Mouse (Mus musculus) heart, postnatal 0 days (tissue): ENCODE data around the gene Lsm14b. TPM values are rescaled to one million over a fixed set of nuclear protein-coding genes. Genes with fewer than 3 reads are reported as not detected.

Experiments used
- ATAC-seq: fragments of 200-750 bp; cut with Nextera tagmentation; 2 replicates; pipeline ENCODE4 v1.8.0; 2017; ENCODE audit warnings: low read depth, moderate number of reproducible peaks, moderate library complexity; ENCODE audit not compliant: insufficient read depth
- DNase-seq: peaks from one replicate; pipeline ENCODE4 v3.0.0-alpha.2; 2016; ENCODE audit warnings: low spot score
- H3K27ac ChIP-seq: fragments of 300-500 bp; sonication (generic); 2 replicates; pipeline ENCODE4 v1.5.1; 2014; ENCODE audit warnings: low read depth, mild to moderate bottlenecking
- H3K27me3 ChIP-seq: fragments of 300-500 bp; sonication (generic); 2 replicates; pipeline ENCODE4 v1.6.1; 2014; ENCODE audit warnings: low read length, mixed read lengths; ENCODE audit not compliant: control insufficient read depth, insufficient read depth
- H3K36me3 ChIP-seq: fragments of 300-500 bp; sonication (generic); replicated peaks from 2 replicates; pipeline ENCODE4 v1.6.1; 2014; ENCODE audit warnings: low read length, mixed read lengths; ENCODE audit not compliant: control insufficient read depth, insufficient read depth
- H3K4me1 ChIP-seq: fragments of 300-500 bp; sonication (generic); 2 replicates; pipeline ENCODE4 v1.6.1; 2014; ENCODE audit warnings: antibody characterized with exemption; ENCODE audit not compliant: control insufficient read depth, insufficient read depth
- H3K4me2 ChIP-seq: fragments of 300-500 bp; sonication (generic); 2 replicates; pipeline ENCODE4 v1.6.1; 2014; ENCODE audit warnings: low read depth, mild to moderate bottlenecking, low read length, moderate library complexity
- H3K4me3 ChIP-seq: fragments of 300-500 bp; sonication (generic); 2 replicates; pipeline ENCODE4 v1.5.1; 2014; ENCODE audit warnings: low read depth, low read length
- H3K9ac ChIP-seq: fragments of 300-500 bp; sonication (generic); replicated peaks from 2 replicates; pipeline ENCODE4 v1.6.1; 2014; ENCODE audit warnings: low read depth, low read length, mixed read lengths
- H3K9me3 ChIP-seq: fragments of 300-500 bp; sonication (generic); replicated peaks from 2 replicates; pipeline ENCODE4 v1.6.1; 2016; ENCODE audit warnings: low read length; ENCODE audit not compliant: control insufficient read depth
- CTCF ChIP-seq: IDR thresholded peaks from 2 replicates; pipeline ENCODE4 v1.5.1; 2016; ENCODE audit warnings: antibody characterized with exemption, control low read depth, low read depth
- EP300 ChIP-seq: IDR thresholded peaks from 2 replicates; pipeline ENCODE4 v1.6.1; 2016; ENCODE audit warnings: antibody characterized with exemption, low read depth
- WGBS: fragments of 180-500 bp; shearing (Covaris S2); extraction: QIAGEN DNeasy Blood & Tissue Kit; methylation state at CpG from one replicate; pipeline ENCODE4 v1.1.7; 2014; 5-methylcytosine and 5-hydroxymethylcytosine counted together
- polyA plus RNA-seq: library from polyadenylated mRNA; unstranded; fragments of >200 nt; fragmentation: Nextera tagmentation; extraction: Ambion mirVana; gene quantifications from 2 replicates; pipeline ENCODE4 v1.2.1, GENCODE M21; 2015
- total RNA-seq: library from RNA; depleted of rRNA; stranded (reverse); fragments of >200 nt; gene quantifications from 2 replicates; pipeline ENCODE4 v1.2.3, GENCODE M21; 2014; ENCODE audit warnings: low replicate concordance

Gene Lsm14b
- total and polyA plus RNA-seq, 2 experiments from 2014 or later: 5.7 to 36.0 TPM

- no peak for DNase-seq
- 52% methylated on average over 7 of the region's 7 CpGs for WGBS
Observed at GRCm38 (mm10) chr2:180020091-180020661, 4.6 kb upstream of the Lsm14b start.

GRCm38 (mm10) chr2:180020919-180021318 lies 3.9 kb upstream of the Lsm14b start:
- WGBS: 71% methylated on average over 8 of the region's 8 CpGs
- no peak overlapping the region for H3K4me2 ChIP-seq
- H3K9ac ChIP-seq: no peak overlapping the region
- no peaks in the 10 kb centered on the region for H3K27me3 ChIP-seq
- H3K27ac ChIP-seq: no peak overlapping the region
- H3K4me3 ChIP-seq: no peak overlapping the region
- H3K4me1 ChIP-seq: peaks cover 11% of the 10 kb centered on the region; the same call in 1 of the 2 replicates
- ATAC-seq (no peak), DNase-seq (no peak)
- no peak for TF ChIP-seq EP300
- no peak for TF ChIP-seq CTCF
- no peaks in the 10 kb centered on the region for H3K36me3 ChIP-seq
- no peaks in the 10 kb centered on the region for H3K9me3 ChIP-seq

More at GRCm38 (mm10) chr2:180020091-180020661, 4.6 kb upstream of the Lsm14b start:
- Histone ChIP-seq H3K27ac (no peak overlapping the region), H3K4me1 (0 out of 2 replicates have a peak, but pooled peaks cover 8% of the 10 kb centered on the region), H3K4me2 (no peak overlapping the region), H3K9me3 (no peaks in the 10 kb centered on the region), H3K36me3 (no peaks in the 10 kb centered on the region), H3K4me3 (no peak overlapping the region), H3K27me3 (no peaks in the 10 kb centered on the region), H3K9ac (no peak overlapping the region)
- TF ChIP-seq EP300 (no peak), CTCF (no peak)
- no peak for ATAC-seq

- no peaks in the 10 kb centered on the region for H3K27me3 ChIP-seq
- no peak for ATAC-seq
- peaks cover 28% of the 10 kb centered on the region for H3K4me1 ChIP-seq
- no peak overlapping the region for H3K27ac ChIP-seq
- H3K4me3 ChIP-seq: no peak overlapping the region
- no peak overlapping the region for H3K4me2 ChIP-seq
- 43% methylated on average over 6 of the region's 6 CpGs for WGBS
- H3K9me3 ChIP-seq: no peaks in the 10 kb centered on the region
- no peaks in the 10 kb centered on the region; the same call in 1 of the 2 replicates for H3K36me3 ChIP-seq
- no peak overlapping the region for H3K9ac ChIP-seq
- TF ChIP-seq EP300 (no peak), CTCF (no peak)
- no peak for DNase-seq
Observed at GRCm38 (mm10) chr2:180022751-180023150, 2.0 kb upstream of the Lsm14b start.

- peak; percentile 7; the same call in 1 of the 2 replicates for ATAC-seq
Observed at GRCm38 (mm10) chr2:180025135-180025860, 511 bp downstream of the Lsm14b start.

GRCm38 (mm10) chr2:180025861-180026200 lies 1.0 kb downstream of the Lsm14b start:
- Histone ChIP-seq H3K36me3 (peaks cover 30% of the 10 kb centered on the region), H3K4me2 (peak overlapping the region; percentile 91), H3K27me3 (no peaks in the 10 kb centered on the region), H3K9me3 (no peaks in the 10 kb centered on the region), H3K4me1 (peaks cover 37% of the 10 kb centered on the region), H3K9ac (peak overlapping the region; percentile 88), H3K4me3 (peak overlapping the region; percentile 84), H3K27ac (no peak overlapping the region)
- DNase-seq (no peak), ATAC-seq (no peak)
- TF ChIP-seq EP300: no peak
- no peak for TF ChIP-seq CTCF
- WGBS: 14% methylated on average over 6 of the region's 6 CpGs

More at GRCm38 (mm10) chr2:180025135-180025860, 511 bp downstream of the Lsm14b start:
- no peak for DNase-seq
- TF ChIP-seq EP300 (no peak), CTCF (no peak)
- Histone ChIP-seq H3K4me2 (peak overlapping the region; percentile 91), H3K36me3 (peaks cover 24% of the 10 kb centered on the region), H3K9ac (peak overlapping the region; percentile 88), H3K27me3 (no peaks in the 10 kb centered on the region), H3K4me3 (peak overlapping the region; percentile 84), H3K9me3 (no peaks in the 10 kb centered on the region), H3K4me1 (peaks cover 37% of the 10 kb centered on the region), H3K27ac (peak overlapping the region; percentile 96)
- 1% methylated on average over 49 of the region's 84 CpGs for WGBS
